Mouse (Mus musculus): ENCODE measurements around the gene Jpt1.

- TF ChIP-seq CHD2 (IDR thresholded peaks at IDR 0.05; ENCODE audit: low read depth, low read length) (no peak), ZNF384 (IDR thresholded peaks at IDR 0.05; ENCODE audit: low read depth, low read length) (no peak), ZC3H11A (IDR thresholded peaks at IDR 0.05; ENCODE audit: borderline replicate concordance, low read depth, low read length) (no peak)
Measured at GRCm38 (mm10) chr11:115475758-115476237, 38.4 kb downstream of the Jpt1 start.
